Mouse (Mus musculus) kidney, adult 2 months (tissue): ENCODE results near the gene Plac1.

Source experiments
- CTCF ChIP-seq: fragments of 200-500 bp; conservative IDR thresholded peaks from 2 replicates; pipeline ENCODE4 v1.5.1; 2011; ENCODE audit warnings: low read depth, mild to moderate bottlenecking, control low read depth, low read length, moderate library complexity, mixed read lengths; ENCODE audit not compliant: insufficient read depth, insufficient read length
- POLR2A ChIP-seq: fragments of 200-500 bp; IDR thresholded peaks from one replicate; pipeline ENCODE4 v1.6.1; 2011; ENCODE audit warnings: low read depth, low read length, control low read depth

- no peak for TF ChIP-seq POLR2A
- no peak for TF ChIP-seq CTCF
Measured at GRCm38 (mm10) chrX:53040138-53040537, 199.8 kb downstream of the Plac1 start.
